ENCODE assay signal across 8 mouse cellular contexts in the genomic region with DNA sequence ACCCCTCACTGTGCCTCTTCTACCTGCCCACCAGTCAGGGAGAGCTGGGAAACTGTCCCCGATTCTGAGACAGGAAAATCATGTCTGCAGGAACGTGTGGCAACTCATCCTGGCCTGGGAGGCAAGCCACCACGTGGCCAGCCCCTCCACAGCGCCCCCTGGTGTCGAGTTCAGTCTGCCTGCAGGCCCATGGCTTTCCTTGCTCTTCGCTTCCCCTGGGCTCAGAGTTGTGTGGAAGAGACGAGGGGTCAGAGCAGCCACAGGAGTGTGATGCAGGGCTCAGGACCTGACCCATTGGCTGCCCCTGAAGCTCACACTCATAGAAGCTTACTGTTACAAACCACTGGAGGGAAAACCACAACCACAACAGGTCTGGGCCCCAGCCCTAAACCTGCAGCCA. TPM values are rescaled to one million over a fixed set of nuclear protein-coding genes. Genes with fewer than 3 reads are reported as not detected.
DNase-seq lines count a peak whose midpoint lies in the region; ATAC-seq and TF ChIP-seq lines count a peak whose summit lies in the region.

No protein-coding gene starts in this region.

- 0 out of 2 replicates have a peak, but pooled peaks have one; percentile 7 for ATAC-seq in forebrain, embryonic 11.5 days (replicated peaks; ENCODE audit: low FRiP score)
- no peak for ATAC-seq in forebrain, embryonic 15.5 days (replicated peaks)

- WGBS in forebrain, embryonic 11.5 days = 16% methylated on average over 7 of the region's 7 CpGs
- 16% methylated on average over 7 of the region's 7 CpGs for WGBS in forebrain, embryonic 15.5 days
- 16% methylated on average over 7 of the region's 7 CpGs for WGBS in macrophage (ENCODE audit: missing documents)
- WGBS in spleen, adult 2 months = 14% methylated on average over 7 of the region's 7 CpGs

- no peaks in the 10 kb centered on the region for H3K36me3 ChIP-seq in forebrain, embryonic 11.5 days (ENCODE audit: control insufficient read depth, insufficient read depth, low read length)
- H3K36me3 ChIP-seq in forebrain, embryonic 15.5 days = no peaks in the 10 kb centered on the region
- peaks cover 29% of the 10 kb centered on the region; the same call in 1 of the 2 replicates for H3K36me3 ChIP-seq in macrophage (ENCODE audit: inconsistent target)
- H3K36me3 ChIP-seq in spleen, adult 2 months (ENCODE audit: control insufficient read depth, insufficient read depth, low read length) = peaks cover 3% of the 10 kb centered on the region; the same call in 1 of the 2 replicates

- H3K4me2 ChIP-seq in forebrain, embryonic 11.5 days (ENCODE audit: low read depth, low read length, severe bottlenecking) = no peak overlapping the region
- no peak overlapping the region for H3K4me2 ChIP-seq in forebrain, embryonic 15.5 days (replicated peaks)

- peaks cover 100% of the 10 kb centered on the region for H3K79me2 ChIP-seq in macrophage (ENCODE audit: inconsistent target)

- no peak overlapping the region for H3K4me3 ChIP-seq in forebrain, embryonic 11.5 days (ENCODE audit: low read depth, low read length)
- H3K4me3 ChIP-seq in forebrain, embryonic 15.5 days = no peak overlapping the region
- no peak overlapping the region for H3K4me3 ChIP-seq in macrophage (ENCODE audit: inconsistent target)
- H3K4me3 ChIP-seq in spleen, adult 2 months (ENCODE audit: extremely low read depth, insufficient read depth, insufficient read length) = no peak overlapping the region

- peak; percentile 98 for TF ChIP-seq CTCF in spleen, adult 2 months (IDR thresholded peaks at IDR 0.05; ENCODE audit: extremely low read depth, insufficient read depth, insufficient read length, insufficient replicate concordance)

- peak; percentile 92 for DNase-seq in forebrain, embryonic 11.5 days (ENCODE audit: low spot score)
- peak; percentile 81 for DNase-seq in R1 (ENCODE audit: low read depth, low spot score)
- DNase-seq in cerebellum, postnatal 14 days = peak; percentile 75 to 94
- peak; percentile 70 for DNase-seq in gastrocnemius, postnatal 25 days
- DNase-seq in kidney, postnatal 14 days = peak; percentile 65
- DNase-seq in spleen, adult 2 months (ENCODE audit: low read depth in 1 of 2, low spot score in 2 of 2) = peak in 1 of 2 experiments; percentile 82

- H3K9me3 ChIP-seq in forebrain, embryonic 11.5 days (ENCODE audit: control insufficient read depth, low read length) = no peaks in the 10 kb centered on the region
- H3K9me3 ChIP-seq in forebrain, embryonic 15.5 days = no peaks in the 10 kb centered on the region

- no peaks in the 10 kb centered on the region for H3K27me3 ChIP-seq in forebrain, embryonic 11.5 days (ENCODE audit: control insufficient read depth, insufficient read depth, low read length)
- no peaks in the 10 kb centered on the region for H3K27me3 ChIP-seq in forebrain, embryonic 15.5 days
- no peaks in the 10 kb centered on the region for H3K27me3 ChIP-seq in spleen, adult 2 months (ENCODE audit: control insufficient read depth, insufficient read depth, low read length)

- H3K9ac ChIP-seq in forebrain, embryonic 11.5 days (ENCODE audit: low read length) = no peak overlapping the region
- no peak overlapping the region for H3K9ac ChIP-seq in forebrain, embryonic 15.5 days (replicated peaks)

- no peak overlapping the region for H3K27ac ChIP-seq in forebrain, embryonic 11.5 days (ENCODE audit: low read depth, low read length)
- no peak overlapping the region for H3K27ac ChIP-seq in forebrain, embryonic 15.5 days (replicated peaks)
- H3K27ac ChIP-seq in macrophage = 0 out of 2 replicates have a peak overlapping the region, but pooled peaks have one; percentile 48
- H3K27ac ChIP-seq in spleen, adult 2 months (ENCODE audit: insufficient read depth, low read length) = peak overlapping the region; percentile 73

- no peaks in the 10 kb centered on the region for H3K4me1 ChIP-seq in forebrain, embryonic 11.5 days (replicated peaks; ENCODE audit: control insufficient read depth, insufficient read depth, low read length)
- H3K4me1 ChIP-seq in forebrain, embryonic 15.5 days = no peaks in the 10 kb centered on the region
- peaks cover 55% of the 10 kb centered on the region; the same call in 1 of the 2 replicates for H3K4me1 ChIP-seq in spleen, adult 2 months (ENCODE audit: control insufficient read depth, insufficient read depth, insufficient read length)

- TF ChIP-seq POLR2A in spleen, adult 2 months (IDR thresholded peaks at IDR 0.05; ENCODE audit: low read depth, low read length) = no peak

RNA-seq across cellular contexts. Expression of gene Prkcd, which starts 13.5 kb away (rescaled TPM):
- polyA plus RNA-seq in forebrain, embryonic 11.5 days (2014; fragmentation: Nextera tagmentation; extraction: Ambion mirVana) = 26.2 and 26.8 TPM in 2 replicates
- polyA plus RNA-seq in forebrain, embryonic 15.5 days (2015; fragmentation: Nextera tagmentation; extraction: Ambion mirVana) = 32.1 and 32.3 TPM in 2 replicates
- 1 to 10 TPM; 5.4 to 5.7 TPM for total RNA-seq in gastrocnemius, postnatal 25 days (2021)
- total RNA-seq in macrophage (2018; cell fraction: chromatin; rRNA removed) = 1,000 to 10,000 TPM in 23 of 26 experiments, 100 to 1,000 TPM in 3; 920 to 2,399 (median 1,316) TPM
- 100 to 1,000 TPM; 168 to 279 (median 213) TPM for total RNA-seq in macrophage (2018; cell fraction: cytosol; rRNA removed)
- 1,000 to 10,000 TPM in 7 of 26 experiments, 100 to 1,000 TPM in 19; 420 to 1,209 (median 753) TPM for total RNA-seq in macrophage (2018; cell fraction: nucleus; rRNA removed)
- polyA plus RNA-seq in macrophage (2018) = 108 to 303 TPM (median 176 TPM) in 3 replicates
- polyA plus RNA-seq in spleen, adult 2 months (2012; rRNA removed) = 187 and 226 TPM in 2 replicates

RNA-seq across cellular contexts. Expression of gene Rft1, which starts 41.6 kb away (rescaled TPM):
- polyA plus RNA-seq in forebrain, embryonic 11.5 days (2014; fragmentation: Nextera tagmentation; extraction: Ambion mirVana) = 11.3 and 11.4 TPM in 2 replicates
- polyA plus RNA-seq in forebrain, embryonic 15.5 days (2015; fragmentation: Nextera tagmentation; extraction: Ambion mirVana) = 8.0 and 9.9 TPM in 2 replicates
- 1 to 10 TPM; 4.4 TPM for total RNA-seq in gastrocnemius, postnatal 25 days (2021)
- total RNA-seq in macrophage (2018; cell fraction: chromatin; rRNA removed) = 10 to 100 TPM; 15.0 to 88.5 (median 53.0) TPM
- total RNA-seq in macrophage (2018; cell fraction: cytosol; rRNA removed) = 10 to 100 TPM; 10.8 to 21.9 (median 16.2) TPM
- 10 to 100 TPM; 13.2 to 52.7 (median 28.8) TPM for total RNA-seq in macrophage (2018; cell fraction: nucleus; rRNA removed)
- 11.3 to 19.5 TPM (median 16.6 TPM) in 3 replicates for polyA plus RNA-seq in macrophage (2018)
- polyA plus RNA-seq in spleen, adult 2 months (2012; rRNA removed) = 8.5 and 8.6 TPM in 2 replicates

Comparison
In these comparisons a context has a peak if more than half of its experiments do, and no peak if none do; other contexts are left out.
1. H3K27ac ChIP-seq: peak in macrophage (single experiment) and spleen, adult 2 months (single experiment); none in forebrain, embryonic 11.5 days (single experiment) and forebrain, embryonic 15.5 days (single experiment).